Mouse (Mus musculus): ENCODE data around the gene Etv3.

- TF ChIP-seq CTCF (IDR thresholded peaks at IDR 0.05; ENCODE audit: low read depth, low read length) = peak; percentile 94
- TF ChIP-seq GATA1 (IDR thresholded peaks at IDR 0.05; ENCODE audit: borderline replicate concordance, low read length) = no peak
- no peak for TF ChIP-seq POLR2AphosphoS5 (IDR thresholded peaks at IDR 0.05; ENCODE audit: insufficient replicate concordance, low read depth, low read length)
- no peak for TF ChIP-seq TAL1 (conservative IDR thresholded peaks at IDR 0.05; ENCODE audit: low read depth, low read length)
Observed at GRCm38 (mm10) chr3:87562370-87562769, 37.2 kb downstream of the Etv3 start.
